Mouse (Mus musculus): ENCODE data around the gene Klra4. TPM values are rescaled to one million over a fixed set of nuclear protein-coding genes. Genes with fewer than 3 reads are reported as not detected.

Klra4 gene
- total and polyA plus RNA-seq, 2 experiments from 2014 or later: not detected

DNA sequence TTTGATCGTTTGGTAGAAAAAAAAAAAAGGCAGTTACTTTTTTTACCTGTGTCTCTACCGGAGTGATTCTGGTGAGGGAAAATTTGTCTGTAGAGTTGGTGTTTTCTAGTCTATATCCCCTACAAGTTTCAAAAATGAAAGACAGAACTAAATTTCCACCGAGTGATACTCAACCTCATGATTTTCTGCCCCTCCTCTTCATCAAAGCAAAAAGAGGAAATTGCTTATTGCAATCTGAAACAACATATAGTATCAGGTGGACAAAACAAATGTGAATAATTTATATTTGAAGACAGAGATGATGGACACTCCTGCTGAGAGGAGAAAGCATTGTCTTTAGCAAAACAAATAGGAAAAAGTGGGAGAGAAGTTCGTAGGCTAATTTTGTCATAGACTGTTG, 40.2 kb downstream of the Klra4 start, which contains the start of gene Klra6:
Gene Klra6, minus strand, starts transcription at position 101 of the 400 bp plus-strand sequence.
- no peaks in the 10 kb centered on the region for H3K4me1 ChIP-seq (ENCODE audit: insufficient read depth, low read length)
- H3K27ac ChIP-seq: no peak within 1 kb of the TSS
- 69% methylated on average over 4 of the region's 4 CpGs for WGBS
- no peak within 1 kb of the TSS for H3K4me3 ChIP-seq (ENCODE audit: low read length)
- no peak within 1 kb of the TSS for H3K4me2 ChIP-seq (ENCODE audit: low read depth, low read length)
- TF ChIP-seq CTCF (IDR thresholded peaks at IDR 0.05; ENCODE audit: low read depth): no peak
- no peaks in the 10 kb centered on the region for H3K36me3 ChIP-seq (ENCODE audit: insufficient read depth, low read length)
- ATAC-seq (no peak), DNase-seq (ENCODE audit: low spot score) (no peak)
- no peaks in the 10 kb centered on the region for H3K27me3 ChIP-seq (ENCODE audit: insufficient read depth, low read length)
- H3K9me3 ChIP-seq (ENCODE audit: low read length): no peaks in the 10 kb centered on the region
- H3K9ac ChIP-seq (replicated peaks; ENCODE audit: low read length): no peak within 1 kb of the TSS

Other genes starting within 250 kb of the Klra4 start
- not detected in 2 replicates for gene Gm17631, start 204.6 kb downstream of the Klra4 start, total RNA-seq (2014; rRNA removed)
- not detected in 2 replicates for gene Gm17631, start 204.6 kb downstream of the Klra4 start, polyA plus RNA-seq (2015; fragmentation: Nextera tagmentation; extraction: Ambion mirVana)
- gene Klra17, start 190.6 kb downstream of the Klra4 start, total RNA-seq (2014; rRNA removed): not detected in 2 replicates
- not detected in 2 replicates for gene Klra17, start 190.6 kb downstream of the Klra4 start, polyA plus RNA-seq (2015; fragmentation: Nextera tagmentation; extraction: Ambion mirVana)
- gene Klra5, start 149.6 kb downstream of the Klra4 start, total RNA-seq (2014; rRNA removed): not detected in 2 replicates
- gene Klra5, start 149.6 kb downstream of the Klra4 start, polyA plus RNA-seq (2015; fragmentation: Nextera tagmentation; extraction: Ambion mirVana): not detected in 2 replicates
- gene Klra6, start 40.3 kb downstream of the Klra4 start, total RNA-seq (2014; rRNA removed): not detected in 2 replicates
- not detected in 2 replicates for gene Klra6, start 40.3 kb downstream of the Klra4 start, polyA plus RNA-seq (2015; fragmentation: Nextera tagmentation; extraction: Ambion mirVana)
- gene Klra8, start 62.6 kb upstream of the Klra4 start, total RNA-seq (2014; rRNA removed): not detected in 2 replicates
- gene Klra8, start 62.6 kb upstream of the Klra4 start, polyA plus RNA-seq (2015; fragmentation: Nextera tagmentation; extraction: Ambion mirVana): not detected in 2 replicates
- gene Klra9, start 125.8 kb upstream of the Klra4 start, total RNA-seq (2014; rRNA removed): not detected in 2 replicates
- gene Klra9, start 125.8 kb upstream of the Klra4 start, polyA plus RNA-seq (2015; fragmentation: Nextera tagmentation; extraction: Ambion mirVana): not detected in 2 replicates
- gene Klra7, start 166.1 kb upstream of the Klra4 start, total RNA-seq (2014; rRNA removed): not detected in 2 replicates
- not detected in 2 replicates for gene Klra7, start 166.1 kb upstream of the Klra4 start, polyA plus RNA-seq (2015; fragmentation: Nextera tagmentation; extraction: Ambion mirVana)
- not detected in 2 replicates for gene Klra10, start 214.7 kb upstream of the Klra4 start, total RNA-seq (2014; rRNA removed)
- gene Klra10, start 214.7 kb upstream of the Klra4 start, polyA plus RNA-seq (2015; fragmentation: Nextera tagmentation; extraction: Ambion mirVana): not detected in 2 replicates